Mouse (Mus musculus) brown adipose tissue, adult 24 weeks (tissue): ENCODE results near the gene Slc9a1. TPM values are rescaled to one million over a fixed set of nuclear protein-coding genes. Genes with fewer than 3 reads are reported as not detected.
A peak's percentile ranks its signal among the peaks of the same experiment; 100 is the strongest.

Source experiments
- H3K27ac ChIP-seq: fragments of 200-500 bp; replicated peaks from 2 replicates; pipeline ENCODE4 v1.5.1; 2012; ENCODE audit warnings: low read depth, mild to moderate bottlenecking, low read length
- H3K4me1 ChIP-seq: fragments of 200-500 bp; 2 replicates; pipeline ENCODE4 v1.6.1; 2012; ENCODE audit warnings: low read length, mixed read lengths; ENCODE audit not compliant: control insufficient read depth, insufficient read depth, insufficient read length
- H3K4me3 ChIP-seq: fragments of 200-500 bp; 2 replicates; pipeline ENCODE4 v1.5.1; 2012; ENCODE audit warnings: low read depth, mild to moderate bottlenecking, low read length, moderate library complexity; ENCODE audit not compliant: insufficient read depth
- polyA plus RNA-seq: library from polyadenylated mRNA; stranded (reverse); fragments of >200 nt; gene quantifications from 2 replicates; pipeline ENCODE4 v1.2.4, GENCODE M21; 2012; ENCODE audit not compliant: missing spikeins, insufficient read depth, insufficient read length

Slc9a1 gene
- polyA plus RNA-seq, 1 experiment: 8.6 TPM

- Histone ChIP-seq H3K27ac (no peak overlapping the region), H3K4me1 (peaks cover 22% of the 10 kb centered on the region), H3K4me3 (no peak overlapping the region)
Measured at GRCm38 (mm10) chr4:133403611-133404228, 34.2 kb downstream of the Slc9a1 start.

- H3K4me3 ChIP-seq: no peak overlapping the region
- no peak overlapping the region for H3K27ac ChIP-seq
Measured at GRCm38 (mm10) chr4:133404256-133404655, 34.8 kb downstream of the Slc9a1 start.

GRCm38 (mm10) chr4:133406313-133407056, 37.0 kb downstream of the Slc9a1 start:
- Histone ChIP-seq H3K27ac (0 out of 2 replicates have a peak overlapping the region, but pooled peaks have one; percentile 6), H3K4me3 (no peak overlapping the region), H3K4me1 (peaks cover 19% of the 10 kb centered on the region)

More at GRCm38 (mm10) chr4:133404256-133404655, 34.8 kb downstream of the Slc9a1 start:
- H3K4me1 ChIP-seq: peaks cover 20% of the 10 kb centered on the region

- no peak overlapping the region for H3K4me3 ChIP-seq
- no peak overlapping the region for H3K27ac ChIP-seq
- H3K4me1 ChIP-seq: peaks cover 19% of the 10 kb centered on the region
Measured at GRCm38 (mm10) chr4:133407114-133407787, 37.7 kb downstream of the Slc9a1 start.

- Histone ChIP-seq H3K27ac (no peak overlapping the region), H3K4me3 (no peak overlapping the region), H3K4me1 (peaks cover 19% of the 10 kb centered on the region)
Measured at GRCm38 (mm10) chr4:133408006-133408405, 38.5 kb downstream of the Slc9a1 start.

- H3K27ac ChIP-seq: no peak overlapping the region
- no peak overlapping the region for H3K4me3 ChIP-seq
Measured at GRCm38 (mm10) chr4:133410994-133411393, 41.5 kb downstream of the Slc9a1 start.

GRCm38 (mm10) chr4:133412096-133412495, 42.6 kb downstream of the Slc9a1 start:
- peaks cover 11% of the 10 kb centered on the region for H3K4me1 ChIP-seq
- no peak overlapping the region for H3K27ac ChIP-seq
- no peak overlapping the region for H3K4me3 ChIP-seq

More at GRCm38 (mm10) chr4:133410994-133411393, 41.5 kb downstream of the Slc9a1 start:
- peaks cover 19% of the 10 kb centered on the region for H3K4me1 ChIP-seq

GRCm38 (mm10) chr4:133412575-133413540, 43.4 kb downstream of the Slc9a1 start:
- H3K4me1 ChIP-seq: peaks cover 4% of the 10 kb centered on the region
- H3K4me3 ChIP-seq: no peak overlapping the region
- H3K27ac ChIP-seq: no peak overlapping the region

- no peak overlapping the region for H3K27ac ChIP-seq
- H3K4me1 ChIP-seq: no peaks in the 10 kb centered on the region; the same call in 1 of the 2 replicates
- H3K4me3 ChIP-seq: no peak overlapping the region
Measured at GRCm38 (mm10) chr4:133413617-133414016, 44.1 kb downstream of the Slc9a1 start.

- Histone ChIP-seq H3K4me3 (no peak overlapping the region), H3K4me1 (no peaks in the 10 kb centered on the region), H3K27ac (no peak overlapping the region)
Measured at GRCm38 (mm10) chr4:133414920-133415319, 45.4 kb downstream of the Slc9a1 start.

- Histone ChIP-seq H3K4me3 (no peak overlapping the region), H3K27ac (no peak overlapping the region), H3K4me1 (no peaks in the 10 kb centered on the region)
Measured at GRCm38 (mm10) chr4:133419312-133420004, 50.0 kb downstream of the Slc9a1 start.

- H3K4me1 ChIP-seq: no peaks in the 10 kb centered on the region
- no peak overlapping the region for H3K4me3 ChIP-seq
Measured at GRCm38 (mm10) chr4:133421989-133422388, 52.5 kb downstream of the Slc9a1 start.

GRCm38 (mm10) chr4:133422601-133423000, 53.1 kb downstream of the Slc9a1 start:
- Histone ChIP-seq H3K4me1 (no peaks in the 10 kb centered on the region), H3K4me3 (no peak overlapping the region), H3K27ac (no peak overlapping the region)

More at GRCm38 (mm10) chr4:133421989-133422388, 52.5 kb downstream of the Slc9a1 start:
- H3K27ac ChIP-seq: no peak overlapping the region

GRCm38 (mm10) chr4:133423108-133423507, 53.6 kb downstream of the Slc9a1 start:
- Histone ChIP-seq H3K27ac (no peak overlapping the region), H3K4me3 (no peak overlapping the region), H3K4me1 (no peaks in the 10 kb centered on the region)
